Mouse (Mus musculus) MEL (cell line): ENCODE data around the gene Syk. TPM values are rescaled to one million over a fixed set of nuclear protein-coding genes. Genes with fewer than 3 reads are reported as not detected.

Experiments used
- DNase-seq: peaks from one replicate; pipeline ENCODE4 v3.0.0; 2011; ENCODE audit warnings: low read depth, low spot score
- H3K27ac ChIP-seq: 2 replicates; pipeline ENCODE4 v1.5.1; 2012; ENCODE audit warnings: low read depth, mild to moderate bottlenecking, control low read depth, low read length, moderate library complexity; ENCODE audit not compliant: control insufficient read depth
- H3K27me3 ChIP-seq, 2 experiments: fragments of 150-350 bp in 1 of 2; sonication (generic) in 1 of 2; 2 replicates each; pipeline ENCODE4 v1.6.1; 2012; ENCODE audit warnings: low read length in 2 of 2, mild to moderate bottlenecking in 2 of 2, improper control_type of control experiment in 1 of 2, moderate library complexity in 1 of 2; ENCODE audit not compliant: insufficient read depth in 2 of 2, control insufficient read depth in 1 of 2
- H3K36me3 ChIP-seq, 2 experiments: 2 replicates each; pipeline ENCODE4 v1.6.1; 2012 to 2014; ENCODE audit warnings: low read length in 2 of 2, improper control_type of control experiment in 1 of 2, inconsistent platforms in 1 of 2, mild to moderate bottlenecking in 1 of 2; ENCODE audit not compliant: insufficient read depth in 2 of 2, control insufficient read depth in 1 of 2
- H3K4me1 ChIP-seq, 2 experiments: fragments of 150-350 bp in 1 of 2; sonication (generic) in 1 of 2; 2 replicates each; pipeline ENCODE4 v1.6.1; 2012; ENCODE audit warnings: low read length in 2 of 2, improper control_type of control experiment in 1 of 2, mild to moderate bottlenecking in 1 of 2; ENCODE audit not compliant: insufficient read depth in 2 of 2, control insufficient read depth in 1 of 2
- H3K4me3 ChIP-seq, 2 experiments: fragments of 150-350 bp in 1 of 2; sonication (generic) in 1 of 2; 2 replicates each; pipeline ENCODE4 v1.5.1; 2012; ENCODE audit warnings: low read depth in 2 of 2, low read length in 2 of 2, mild to moderate bottlenecking in 2 of 2, moderate library complexity in 2 of 2, control low read depth in 1 of 2, improper control_type of control experiment in 1 of 2; ENCODE audit not compliant: control insufficient read depth in 1 of 2, insufficient read depth in 1 of 2
- H3K79me2 ChIP-seq: 2 replicates; pipeline ENCODE4 v1.6.1; 2012; ENCODE audit warnings: mild to moderate bottlenecking, low read length, moderate library complexity; ENCODE audit not compliant: control insufficient read depth, poor library complexity, insufficient read depth
- H3K9ac ChIP-seq: 2 replicates; pipeline ENCODE4 v1.6.1; 2012; ENCODE audit warnings: low read depth, mild to moderate bottlenecking, control low read depth, low read length, moderate library complexity; ENCODE audit not compliant: control insufficient read depth, poor library complexity, severe bottlenecking
- H3K9me3 ChIP-seq: fragments of 150-350 bp; sonication (generic); replicated peaks from 2 replicates; pipeline ENCODE4 v1.6.1; 2012; ENCODE audit warnings: mild to moderate bottlenecking, low read length, improper control_type of control experiment, moderate library complexity; ENCODE audit not compliant: insufficient read depth
- BHLHE40 ChIP-seq: IDR thresholded peaks from 2 replicates; pipeline ENCODE4 v1.6.1; 2012; ENCODE audit warnings: low read depth, mild to moderate bottlenecking, inconsistent platforms, low read length, improper control_type of control experiment, borderline replicate concordance
- ELF1 ChIP-seq: IDR thresholded peaks from 2 replicates; pipeline ENCODE4 v1.6.1; 2014; ENCODE audit warnings: low read depth, mild to moderate bottlenecking, inconsistent platforms, low read length, improper control_type of control experiment, moderate library complexity
- EP300 ChIP-seq, 2 experiments: IDR thresholded peaks; 2 replicates each; pipeline ENCODE4 v1.6.1; 2011; ENCODE audit warnings: improper control_type of control experiment in 2 of 2, low read length in 2 of 2, low read depth in 1 of 2, mild to moderate bottlenecking in 1 of 2
- GABPA ChIP-seq: IDR thresholded peaks from 2 replicates; pipeline ENCODE4 v1.6.1; 2012; ENCODE audit warnings: low read depth, mild to moderate bottlenecking, inconsistent platforms, low read length, improper control_type of control experiment, moderate library complexity
- GATA1 ChIP-seq: IDR thresholded peaks from 2 replicates; pipeline ENCODE4 v1.6.1; 2011; ENCODE audit warnings: low read depth, low read length, improper control_type of control experiment
- HCFC1 ChIP-seq: IDR thresholded peaks from 2 replicates; pipeline ENCODE4 v1.6.1; 2012; ENCODE audit warnings: low read depth, mild to moderate bottlenecking, inconsistent platforms, low read length, improper control_type of control experiment, moderate library complexity
- JUND ChIP-seq: IDR thresholded peaks from 2 replicates; pipeline ENCODE4 v1.6.1; 2011; ENCODE audit warnings: low read depth, mild to moderate bottlenecking, improper control_type of control experiment, low read length
- KAT2A ChIP-seq: conservative IDR thresholded peaks from 2 replicates; pipeline ENCODE4 v1.6.1; 2012; ENCODE audit warnings: low read depth, low read length, improper control_type of control experiment, inconsistent platforms
- MEF2A ChIP-seq: IDR thresholded peaks from 2 replicates; pipeline ENCODE4 v1.6.1; 2014; ENCODE audit warnings: low read depth, mild to moderate bottlenecking, inconsistent platforms, low read length, improper control_type of control experiment; ENCODE audit not compliant: poor library complexity, insufficient replicate concordance, severe bottlenecking; ENCODE audit errors: extremely low read depth
- MYB ChIP-seq: IDR thresholded peaks from 2 replicates; pipeline ENCODE4 v1.6.1; 2011; ENCODE audit warnings: mild to moderate bottlenecking, low read depth, low read length, improper control_type of control experiment
- POLR2A ChIP-seq, 2 experiments: IDR thresholded peaks; 2 replicates each; pipeline ENCODE4 v1.6.1; 2011 to 2012; ENCODE audit warnings: low read length in 2 of 2, mild to moderate bottlenecking in 2 of 2, control low read depth in 1 of 2, improper control_type of control experiment in 1 of 2, low read depth in 1 of 2, moderate library complexity in 1 of 2; ENCODE audit not compliant: control insufficient read depth in 1 of 2, insufficient read depth in 1 of 2, poor library complexity in 1 of 2
- RAD21 ChIP-seq: IDR thresholded peaks from 2 replicates; pipeline ENCODE4 v1.6.1; 2011; ENCODE audit warnings: mild to moderate bottlenecking, low read depth, low read length, improper control_type of control experiment
- RCOR1 ChIP-seq: IDR thresholded peaks from 2 replicates; pipeline ENCODE4 v1.6.1; 2012; ENCODE audit warnings: low read depth, mild to moderate bottlenecking, inconsistent platforms, low read length, improper control_type of control experiment
- SIN3A ChIP-seq: IDR thresholded peaks from 2 replicates; pipeline ENCODE4 v1.6.1; 2012; ENCODE audit warnings: low read length, improper control_type of control experiment, inconsistent platforms
- SMC3 ChIP-seq: IDR thresholded peaks from 2 replicates; pipeline ENCODE4 v1.6.1; 2011; ENCODE audit warnings: low read depth, low read length, improper control_type of control experiment
- TAL1 ChIP-seq: IDR thresholded peaks from 2 replicates; pipeline ENCODE4 v1.6.1; 2012; ENCODE audit warnings: mild to moderate bottlenecking, inconsistent platforms, low read length, moderate library complexity, mixed read lengths
- TBP ChIP-seq: IDR thresholded peaks from 2 replicates; pipeline ENCODE4 v1.8.0; 2011; ENCODE audit warnings: low read depth, low read length, improper control_type of control experiment
- TCF12 ChIP-seq: IDR thresholded peaks from 2 replicates; pipeline ENCODE4 v1.6.1; 2014; ENCODE audit warnings: low read depth, mild to moderate bottlenecking, inconsistent platforms, low read length, improper control_type of control experiment, moderate library complexity
- UBTF ChIP-seq: IDR thresholded peaks from 2 replicates; pipeline ENCODE4 v1.6.1; 2012; ENCODE audit warnings: low read depth, mild to moderate bottlenecking, inconsistent platforms, low read length, improper control_type of control experiment, moderate library complexity, borderline replicate concordance; ENCODE audit not compliant: insufficient read depth
- USF2 ChIP-seq, 2 experiments: IDR thresholded peaks; 2 replicates each; pipeline ENCODE4 v1.6.1; 2011 to 2012; ENCODE audit warnings: improper control_type of control experiment in 2 of 2, low read length in 2 of 2, borderline replicate concordance in 1 of 2, inconsistent platforms in 1 of 2, low read depth in 1 of 2, mild to moderate bottlenecking in 1 of 2; ENCODE audit not compliant: insufficient read depth in 1 of 2
- ZC3H11A ChIP-seq: IDR thresholded peaks from 2 replicates; pipeline ENCODE4 v1.6.1; 2012; ENCODE audit warnings: low read depth, mild to moderate bottlenecking, inconsistent platforms, low read length, improper control_type of control experiment
- polyA plus RNA-seq, 2 experiments: library from polyadenylated mRNA; stranded (reverse) in 1 of 2; unstranded in 1 of 2; fragments of >175 nt in 1 of 2; fragments of >200 nt in 1 of 2; gene quantifications; 2 replicates each; pipeline versions ENCODE4 v1.2.1 to v1.2.4; 2012; ENCODE audit warnings: low replicate concordance in 2 of 2, low read depth in 1 of 2; ENCODE audit not compliant: insufficient read length in 2 of 2, insufficient read depth in 1 of 2, missing spikeins in 1 of 2
- total RNA-seq: library from RNA; depleted of rRNA; stranded (reverse); fragments of 300-350 nt; gene quantifications from 2 replicates; pipeline ENCODE4 v1.2.3, GENCODE M21; 2012

Syk gene
- total and polyA plus RNA-seq, 3 experiments, result 14.4 to 23.8 TPM; not detected in 1

DNA sequence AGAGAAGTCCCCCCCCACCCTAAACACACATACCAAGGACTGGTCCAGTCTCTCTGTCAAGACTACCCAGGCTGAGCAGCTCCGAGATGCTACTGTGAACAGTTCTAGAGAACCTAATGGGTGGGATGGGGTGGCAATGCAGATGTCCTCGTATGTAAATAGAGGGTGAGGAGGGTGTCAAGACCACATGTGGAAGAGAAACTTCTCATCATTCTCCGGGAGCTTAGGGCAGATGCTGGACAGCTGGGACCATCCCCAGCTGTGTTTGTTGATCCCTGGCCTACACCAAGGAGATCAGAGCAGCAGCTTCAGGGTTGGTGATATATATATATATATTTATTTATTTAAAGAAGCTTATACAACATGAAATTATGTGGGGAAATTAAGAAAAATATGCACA, 22.0 kb downstream of the Syk start:
- H3K27ac ChIP-seq, result no peak overlapping the region
- H3K36me3 ChIP-seq, result no peaks in the 10 kb centered on the region

DNA sequence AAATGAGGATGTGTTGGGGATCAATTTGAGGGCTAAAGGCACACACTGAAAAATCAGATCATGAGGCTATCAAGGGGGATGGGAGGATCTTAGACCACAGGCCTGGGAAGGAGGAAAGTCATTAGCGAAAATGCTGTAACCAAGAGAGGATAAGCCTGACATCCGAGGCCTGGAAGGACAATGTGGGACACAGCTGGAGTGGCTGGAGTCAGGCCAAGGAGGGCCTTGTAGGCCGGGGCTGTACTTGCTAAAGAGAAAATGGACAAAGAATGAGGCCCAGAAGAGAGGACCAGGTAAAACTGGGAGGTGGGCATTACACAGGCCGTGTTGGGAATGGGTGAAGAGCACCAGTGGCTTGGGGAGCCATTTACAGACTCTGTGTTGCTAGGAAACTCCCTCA, 22.9 kb downstream of the Syk start:
- H3K9ac ChIP-seq, result no peak overlapping the region
- DNase-seq, result no peak
- H3K27me3 ChIP-seq, result no peaks in the 10 kb centered on the region
- H3K36me3 ChIP-seq, result no peaks in the 10 kb centered on the region
- H3K9me3 ChIP-seq, result no peaks in the 10 kb centered on the region
- H3K4me1 ChIP-seq, result no peaks in the 10 kb centered on the region
- H3K4me3 ChIP-seq, result no peak overlapping the region
- no peak overlapping the region for H3K27ac ChIP-seq
- TF ChIP-seq TBP (no peak), JUND (no peak), GATA1 (no peak), HCFC1 (no peak), TCF12 (no peak), SMC3 (no peak)
- no peaks in the 10 kb centered on the region; the same call in 1 of the 2 replicates for H3K79me2 ChIP-seq

More for the DNA sequence above, 22.0 kb downstream of the Syk start:
- no peak for TF ChIP-seq BHLHE40
- no peak for TF ChIP-seq HCFC1
- Histone ChIP-seq H3K9me3 (no peaks in the 10 kb centered on the region), H3K79me2 (no peaks in the 10 kb centered on the region; the same call in 1 of the 2 replicates), H3K27me3 (no peaks in the 10 kb centered on the region), H3K4me3 (no peak overlapping the region), H3K9ac (no peak overlapping the region), H3K4me1 (no peaks in the 10 kb centered on the region)
- no peak for DNase-seq

DNA sequence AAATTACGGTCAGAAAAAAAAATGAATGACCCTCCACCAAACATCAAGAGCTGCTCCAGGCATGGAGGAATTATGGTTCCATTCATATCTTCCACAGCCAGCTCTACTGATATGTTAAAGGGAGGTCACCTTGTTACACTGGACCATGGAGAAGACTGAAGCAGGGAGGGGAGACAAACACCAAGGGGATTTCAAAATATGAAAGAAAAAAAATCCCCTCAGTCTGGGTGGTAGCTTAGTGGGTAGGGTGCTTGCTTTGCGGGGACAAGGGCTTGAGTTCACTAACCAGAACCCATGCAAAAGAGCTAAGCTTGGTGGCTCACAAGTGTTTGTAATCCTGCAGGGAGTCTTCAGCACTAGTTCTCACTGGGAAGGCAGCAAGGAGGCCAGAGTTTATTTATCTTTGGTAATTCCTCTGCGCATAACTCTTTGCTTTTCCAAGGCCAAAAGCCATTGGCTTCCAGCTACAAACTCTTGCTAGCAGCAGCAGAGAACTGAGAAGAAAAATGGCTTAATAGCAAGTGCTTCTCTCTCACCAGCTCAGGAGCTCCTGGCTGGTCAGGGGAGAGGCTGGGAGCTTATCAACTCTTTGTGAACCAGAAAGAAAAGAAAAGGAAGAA, 23.8 kb downstream of the Syk start:
- TF ChIP-seq TAL1, result no peak
- TF ChIP-seq RAD21, result no peak
- no peak for TF ChIP-seq MYB
- TF ChIP-seq SIN3A, result no peak
- no peak for TF ChIP-seq ZC3H11A
- TF ChIP-seq ELF1, result no peak
- no peak for TF ChIP-seq MEF2A
- no peak for TF ChIP-seq KAT2A
- TF ChIP-seq RCOR1, result no peak
- TF ChIP-seq POLR2A (IDR thresholded peaks at IDR 0.05; ENCODE audit: control insufficient read depth in 1 of 2, insufficient read depth in 1 of 2, low read depth in 1 of 2, low read length in 2 of 2, poor library complexity in 1 of 2), result no peak
- TF ChIP-seq TCF12, result no peak
- no peak for TF ChIP-seq EP300 (IDR thresholded peaks at IDR 0.05; ENCODE audit: low read depth in 1 of 2, low read length in 2 of 2)
- no peak for TF ChIP-seq UBTF
- no peak for TF ChIP-seq USF2 (IDR thresholded peaks at IDR 0.05; ENCODE audit: borderline replicate concordance in 1 of 2, insufficient read depth in 1 of 2, low read depth in 1 of 2, low read length in 2 of 2)
- no peak for TF ChIP-seq BHLHE40
- TF ChIP-seq JUND, result no peak
- TF ChIP-seq GABPA, result no peak
- DNase-seq, result no peak
- no peak overlapping the region for H3K9ac ChIP-seq
- H3K36me3 ChIP-seq, result no peaks in the 10 kb centered on the region
- no peaks in the 10 kb centered on the region for H3K27me3 ChIP-seq
- H3K4me3 ChIP-seq, result no peak overlapping the region
- no peak overlapping the region for H3K27ac ChIP-seq
- no peaks in the 10 kb centered on the region; the same call in 1 of the 2 replicates for H3K79me2 ChIP-seq
- no peaks in the 10 kb centered on the region for H3K4me1 ChIP-seq
- no peaks in the 10 kb centered on the region for H3K9me3 ChIP-seq
